ENCODE assay signal across 25 mouse cellular contexts in the genomic region with DNA sequence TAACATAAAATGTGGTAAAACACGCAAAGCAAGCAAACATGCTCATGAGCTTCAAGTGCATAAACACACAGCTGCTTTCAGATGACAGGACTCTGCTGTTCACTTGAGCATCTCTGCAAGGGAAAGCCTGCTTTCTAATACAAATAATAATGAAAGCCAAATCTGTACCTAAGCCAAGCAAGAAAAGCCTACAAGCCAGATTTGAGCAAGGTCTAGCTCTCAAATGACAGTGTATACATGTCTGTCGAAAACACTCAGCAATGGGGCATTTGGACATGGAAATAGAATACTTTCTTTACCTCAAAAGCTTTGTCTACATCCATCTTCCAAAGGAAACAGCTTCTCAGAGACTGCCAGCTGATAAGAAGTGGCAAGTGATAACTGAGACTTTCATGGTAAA. TPM values are rescaled to one million over a fixed set of nuclear protein-coding genes. Genes with fewer than 3 reads are reported as not detected.
A peak's percentile ranks its signal among the peaks of the same experiment; 100 is the strongest.
DNase-seq lines count a peak whose midpoint lies in the region; ATAC-seq and TF ChIP-seq lines count a peak whose summit lies in the region.
"Had no signal": no experiment of that assay in that cellular context is flagged by ENCODE, and none has a peak within 500 bp of the region (broad histone marks: within the 10 kb centered on the region; RNA-seq: fewer than 3 reads in every experiment).

No protein-coding gene starts in this region.

- no peak for ATAC-seq in embryonic facial prominence, embryonic 13.5 days (ENCODE audit: insufficient number of reproducible peaks, insufficient read depth, low FRiP score, low TSS enrichment, low read depth)
- no peak for ATAC-seq in kidney, embryonic 16.5 days (ENCODE audit: low FRiP score, low TSS enrichment)
- ATAC-seq in lung, postnatal 0 days = no peak
- ATAC-seq in hindbrain, embryonic 14.5 days (ENCODE audit: low FRiP score) = no peak
- ATAC-seq: activated CD4-positive, CD25-positive, alpha-beta regulatory T cell, adult 4 months; forebrain, embryonic 16.5 days; hindbrain, embryonic 16.5 days had no signal

- no peak for TF ChIP-seq POLR2A in kidney, adult 2 months (IDR thresholded peaks at IDR 0.05; ENCODE audit: low read depth, low read length)

- no peak overlapping the region for H3K4me2 ChIP-seq in embryonic facial prominence, embryonic 13.5 days
- no peak overlapping the region for H3K4me2 ChIP-seq in kidney, embryonic 16.5 days (replicated peaks; ENCODE audit: low read depth, low read length)
- H3K4me2 ChIP-seq in lung, postnatal 0 days (replicated peaks; ENCODE audit: low read depth, low read length) = no peak overlapping the region
- no peak overlapping the region for H3K4me2 ChIP-seq in hindbrain, embryonic 14.5 days (replicated peaks)
- H3K4me2 ChIP-seq: heart, embryonic 11.5 days; liver, embryonic 13.5 days; neural tube, embryonic 12.5 days had no signal

- H3K36me3 ChIP-seq in embryonic facial prominence, embryonic 13.5 days = no peaks in the 10 kb centered on the region
- no peaks in the 10 kb centered on the region for H3K36me3 ChIP-seq in embryonic facial prominence, embryonic 10.5 days (replicated peaks)
- no peaks in the 10 kb centered on the region for H3K36me3 ChIP-seq in kidney, embryonic 16.5 days (ENCODE audit: insufficient read depth, low read length)
- no peaks in the 10 kb centered on the region for H3K36me3 ChIP-seq in kidney, adult 2 months (ENCODE audit: control insufficient read depth, insufficient read depth, low read length)
- no peaks in the 10 kb centered on the region for H3K36me3 ChIP-seq in lung, postnatal 0 days (ENCODE audit: insufficient read depth, low read length)
- H3K36me3 ChIP-seq in hindbrain, embryonic 14.5 days (replicated peaks; ENCODE audit: control insufficient read depth, insufficient read depth) = no peaks in the 10 kb centered on the region
- H3K36me3 ChIP-seq: liver, embryonic 13.5 days; neural tube, embryonic 12.5 days had no signal

- H3K9me3 ChIP-seq in embryonic facial prominence, embryonic 13.5 days = no peaks in the 10 kb centered on the region
- H3K9me3 ChIP-seq in embryonic facial prominence, embryonic 10.5 days = no peaks in the 10 kb centered on the region
- no peaks in the 10 kb centered on the region for H3K9me3 ChIP-seq in kidney, embryonic 16.5 days (ENCODE audit: low read length)
- no peaks in the 10 kb centered on the region for H3K9me3 ChIP-seq in lung, postnatal 0 days (ENCODE audit: low read length)
- no peaks in the 10 kb centered on the region for H3K9me3 ChIP-seq in hindbrain, embryonic 14.5 days (ENCODE audit: control insufficient read depth, low read length)
- H3K9me3 ChIP-seq: liver, embryonic 13.5 days; megakaryocyte, embryonic 14.5 days; neural tube, embryonic 12.5 days had no signal

- 73% methylated on average over 2 of the region's 2 CpGs for WGBS in embryonic facial prominence, embryonic 13.5 days
- WGBS in embryonic facial prominence, embryonic 10.5 days = 88% methylated on average over 2 of the region's 2 CpGs
- WGBS in kidney, embryonic 16.5 days = 50% methylated on average over 2 of the region's 2 CpGs
- WGBS in kidney, adult 2 months = 58% methylated on average over 2 of the region's 2 CpGs
- WGBS in lung, postnatal 0 days = 31% methylated on average over 2 of the region's 2 CpGs
- WGBS in hindbrain, embryonic 14.5 days = 87% methylated on average over 2 of the region's 2 CpGs

- H3K4me3 ChIP-seq in embryonic facial prominence, embryonic 13.5 days = no peak overlapping the region
- no peak overlapping the region for H3K4me3 ChIP-seq in embryonic facial prominence, embryonic 10.5 days
- H3K4me3 ChIP-seq in kidney, embryonic 16.5 days (ENCODE audit: low read length) = no peak overlapping the region
- no peak overlapping the region for H3K4me3 ChIP-seq in kidney, adult 2 months (ENCODE audit: insufficient read depth, low read depth, low read length)
- no peak overlapping the region for H3K4me3 ChIP-seq in lung, postnatal 0 days (ENCODE audit: low read depth, low read length)
- H3K4me3 ChIP-seq in hindbrain, embryonic 14.5 days (replicated peaks; ENCODE audit: low read length) = no peak overlapping the region
- H3K4me3 ChIP-seq: liver, embryonic 13.5 days; megakaryocyte, embryonic 14.5 days; neural tube, embryonic 12.5 days had no signal

- TF ChIP-seq CTCF in kidney, adult 2 months (conservative IDR thresholded peaks at IDR 0.05; ENCODE audit: insufficient read depth, insufficient read length, low read depth, low read length) = no peak
- no peak for TF ChIP-seq CTCF in lung, postnatal 0 days (IDR thresholded peaks at IDR 0.05)

- H3K27me3 ChIP-seq in embryonic facial prominence, embryonic 13.5 days = no peaks in the 10 kb centered on the region
- no peaks in the 10 kb centered on the region for H3K27me3 ChIP-seq in embryonic facial prominence, embryonic 10.5 days (replicated peaks; ENCODE audit: low read depth, poor library complexity, severe bottlenecking)
- H3K27me3 ChIP-seq in kidney, embryonic 16.5 days (ENCODE audit: insufficient read depth, low read length) = no peaks in the 10 kb centered on the region
- H3K27me3 ChIP-seq in kidney, adult 2 months (replicated peaks; ENCODE audit: control insufficient read depth, insufficient read depth, low read length) = no peaks in the 10 kb centered on the region
- no peaks in the 10 kb centered on the region for H3K27me3 ChIP-seq in lung, postnatal 0 days (replicated peaks; ENCODE audit: insufficient read depth, low read length)
- no peaks in the 10 kb centered on the region for H3K27me3 ChIP-seq in hindbrain, embryonic 14.5 days (ENCODE audit: control insufficient read depth, insufficient read depth, low read length)
- H3K27me3 ChIP-seq: liver, embryonic 13.5 days; megakaryocyte, embryonic 14.5 days; neural tube, embryonic 12.5 days had no signal

- no peak for TF ChIP-seq EP300 in lung, postnatal 0 days (IDR thresholded peaks at IDR 0.05)

- H3K4me1 ChIP-seq in embryonic facial prominence, embryonic 13.5 days = peaks cover 6% of the 10 kb centered on the region; the same call in 1 of the 2 replicates
- H3K4me1 ChIP-seq in embryonic facial prominence, embryonic 10.5 days = no peaks in the 10 kb centered on the region
- 0 out of 2 replicates have a peak, but pooled peaks cover 4% of the 10 kb centered on the region for H3K4me1 ChIP-seq in kidney, embryonic 16.5 days (ENCODE audit: insufficient read depth, low read length)
- H3K4me1 ChIP-seq in kidney, adult 2 months (ENCODE audit: control insufficient read depth, insufficient read depth, low read length) = no peaks in the 10 kb centered on the region
- no peaks in the 10 kb centered on the region; the same call in 1 of the 2 replicates for H3K4me1 ChIP-seq in lung, postnatal 0 days (ENCODE audit: insufficient read depth, low read depth, low read length)
- no peaks in the 10 kb centered on the region for H3K4me1 ChIP-seq in hindbrain, embryonic 14.5 days (replicated peaks; ENCODE audit: control insufficient read depth, insufficient read depth, low read length)
- H3K4me1 ChIP-seq: liver, embryonic 13.5 days; megakaryocyte, embryonic 14.5 days; neural tube, embryonic 12.5 days had no signal

- H3K27ac ChIP-seq in embryonic facial prominence, embryonic 13.5 days = peak overlapping the region; percentile 39; the same call in 1 of the 2 replicates
- H3K27ac ChIP-seq in embryonic facial prominence, embryonic 10.5 days (replicated peaks) = no peak overlapping the region
- peak overlapping the region; percentile 44; the same call in 1 of the 2 replicates for H3K27ac ChIP-seq in kidney, embryonic 16.5 days (ENCODE audit: low read length)
- no peak overlapping the region for H3K27ac ChIP-seq in kidney, adult 2 months (ENCODE audit: insufficient read depth, low read depth, low read length)
- H3K27ac ChIP-seq in lung, postnatal 0 days (ENCODE audit: low read length) = no peak overlapping the region
- no peak overlapping the region for H3K27ac ChIP-seq in hindbrain, embryonic 14.5 days
- H3K27ac ChIP-seq: liver, embryonic 13.5 days; neural tube, embryonic 12.5 days had no signal

- DNase-seq in embryonic facial prominence, embryonic 10.5 days (ENCODE audit: low spot score) = no peak
- DNase-seq in kidney, adult 2 months = no peak
- peak; percentile 10 for DNase-seq in lung, postnatal 0 days (ENCODE audit: low spot score)
- no peak for DNase-seq in lung, postnatal 10 days
- no peak for DNase-seq in hindbrain, embryonic 14.5 days (ENCODE audit: low spot score)
- DNase-seq: adrenal gland, adult 8-10 months; cerebellum, adult 8-10 months; cerebellum, postnatal 36 days; embryo, embryonic 11 days; gastrocnemius, postnatal 14 days; heart, adult 11 months; kidney, adult 18-20 months; liver, embryonic 13.5 days; lung, postnatal 14 days; midbrain, embryonic 14.5 days; right cerebral cortex, postnatal 14 days; thymus, postnatal 36 days had no signal

- no peak overlapping the region for H3K9ac ChIP-seq in embryonic facial prominence, embryonic 13.5 days
- H3K9ac ChIP-seq in kidney, embryonic 16.5 days (replicated peaks; ENCODE audit: low read length) = no peak overlapping the region
- H3K9ac ChIP-seq in lung, postnatal 0 days (replicated peaks; ENCODE audit: low read depth) = no peak overlapping the region
- no peak overlapping the region for H3K9ac ChIP-seq in hindbrain, embryonic 14.5 days
- H3K9ac ChIP-seq: liver, embryonic 13.5 days; neural tube, embryonic 12.5 days had no signal

RNA-seq across cellular contexts. Expression of a gene that starts 10.9 kb away (rescaled TPM):
- polyA plus RNA-seq in embryonic facial prominence, embryonic 13.5 days (2015; fragmentation: Nextera tagmentation; extraction: Ambion mirVana) = 10.5 and 11.4 TPM in 2 replicates
- polyA plus RNA-seq in embryonic facial prominence, embryonic 10.5 days (2016; fragmentation: Nextera tagmentation; extraction: Ambion mirVana) = 8.1 and 8.8 TPM in 2 replicates
- 2.7 and 2.9 TPM in 2 replicates for polyA plus RNA-seq in kidney, embryonic 16.5 days (2015; fragmentation: Nextera tagmentation; extraction: Ambion mirVana)
- polyA plus RNA-seq in kidney, adult 2 months (2012; rRNA removed) = 0.03 and 0.08 TPM in 2 replicates
- polyA plus RNA-seq in lung, postnatal 0 days (2015; fragmentation: Nextera tagmentation; extraction: Ambion mirVana) = 11.4 and 14.6 TPM in 2 replicates
- polyA plus RNA-seq in hindbrain, embryonic 14.5 days (2014; fragmentation: Nextera tagmentation; extraction: Ambion mirVana) = 14.4 and 17.8 TPM in 2 replicates
- polyA plus RNA-seq: activated CD4-positive, CD25-positive, alpha-beta regulatory T cell, adult 4 months had no signal

Comparison
In these comparisons a context has a peak if more than half of its experiments do, and no peak if none do; other contexts are left out.
1. H3K27ac ChIP-seq: peak in embryonic facial prominence, embryonic 13.5 days (single experiment) and kidney, embryonic 16.5 days (single experiment); none in embryonic facial prominence, embryonic 10.5 days (single experiment), kidney, adult 2 months (single experiment), lung, postnatal 0 days (single experiment) and hindbrain, embryonic 14.5 days (single experiment).